Mouse (Mus musculus) limb, embryonic 11.5 days (tissue): ENCODE data around the gene Gna13. TPM values are rescaled to one million over a fixed set of nuclear protein-coding genes. Genes with fewer than 3 reads are reported as not detected.

Experiments used
- ATAC-seq: fragments of 200-750 bp; cut with Nextera tagmentation; 2 replicates; pipeline ENCODE4 v1.8.0; 2017; ENCODE audit warnings: low read depth; ENCODE audit not compliant: insufficient number of reproducible peaks, low FRiP score, low TSS enrichment
- DNase-seq: peaks from one replicate; pipeline ENCODE4 v3.0.0-alpha.2; 2015; ENCODE audit warnings: low spot score
- H3K27ac ChIP-seq: fragments of 300-500 bp; sonication (generic); replicated peaks from 2 replicates; pipeline ENCODE4 v1.5.1; 2014; ENCODE audit warnings: low read depth, mild to moderate bottlenecking, low read length
- H3K27me3 ChIP-seq: fragments of 300-500 bp; sonication (generic); 2 replicates; pipeline ENCODE4 v1.6.1; 2014; ENCODE audit warnings: mild to moderate bottlenecking, low read length, mixed read lengths; ENCODE audit not compliant: control insufficient read depth, insufficient read depth
- H3K36me3 ChIP-seq: fragments of 300-500 bp; sonication (generic); 2 replicates; pipeline ENCODE4 v1.6.1; 2014; ENCODE audit warnings: mild to moderate bottlenecking, low read length, moderate library complexity, mixed read lengths; ENCODE audit not compliant: control insufficient read depth, insufficient read depth
- H3K4me1 ChIP-seq: fragments of 300-500 bp; sonication (generic); 2 replicates; pipeline ENCODE4 v1.6.1; 2014; ENCODE audit warnings: low read length, mixed read lengths; ENCODE audit not compliant: control insufficient read depth, insufficient read depth
- H3K4me2 ChIP-seq: fragments of 300-500 bp; sonication (generic); 2 replicates; pipeline ENCODE4 v1.6.1; 2014; ENCODE audit warnings: low read depth, mild to moderate bottlenecking, moderate library complexity; ENCODE audit not compliant: severe bottlenecking
- H3K4me3 ChIP-seq: fragments of 300-500 bp; sonication (generic); 2 replicates; pipeline ENCODE4 v1.5.1; 2014; ENCODE audit warnings: low read depth, low read length
- H3K9ac ChIP-seq: fragments of 300-500 bp; sonication (generic); 2 replicates; pipeline ENCODE4 v1.6.1; 2014; ENCODE audit warnings: mild to moderate bottlenecking, low read length
- H3K9me3 ChIP-seq: fragments of 300-500 bp; sonication (generic); 2 replicates; pipeline ENCODE4 v1.6.1; 2016; ENCODE audit warnings: low read length; ENCODE audit not compliant: control insufficient read depth
- WGBS: fragments of 180-500 bp; shearing (Covaris S2); extraction: QIAGEN DNeasy Blood & Tissue Kit; methylation state at CpG from one replicate; pipeline ENCODE4 v1.1.7; 2014; 5-methylcytosine and 5-hydroxymethylcytosine counted together
- polyA plus RNA-seq: library from polyadenylated mRNA; unstranded; fragments of >200 nt; fragmentation: Nextera tagmentation; extraction: Ambion mirVana; gene quantifications from 2 replicates; pipeline ENCODE4 v1.2.1, GENCODE M21; 2014

The Gna13 gene
- polyA plus RNA-seq, 1 experiment from 2014 or later: 25.4 TPM

- H3K27me3 ChIP-seq: no peaks in the 10 kb centered on the region
- DNase-seq (no peak), ATAC-seq (no peak)
- H3K36me3 ChIP-seq: no peaks in the 10 kb centered on the region; the same call in 1 of the 2 replicates
- no peak overlapping the region for H3K27ac ChIP-seq
- H3K4me3 ChIP-seq: no peak overlapping the region
- no peak overlapping the region for H3K4me2 ChIP-seq
- H3K4me1 ChIP-seq: peaks cover 6% of the 10 kb centered on the region
- H3K9ac ChIP-seq: no peak overlapping the region
- no peaks in the 10 kb centered on the region for H3K9me3 ChIP-seq
- 90% methylated on average over 3 of the region's 3 CpGs for WGBS
These were observed 6.5 kb downstream of the Gna13 start for GRCm38 (mm10) chr11:109369026-109369637.

GRCm38 (mm10) chr11:109375412-109375811, 12.8 kb downstream of the Gna13 start:
- H3K27ac ChIP-seq: no peak overlapping the region
- no peaks in the 10 kb centered on the region; the same call in 1 of the 2 replicates for H3K36me3 ChIP-seq
- DNase-seq (no peak), ATAC-seq (no peak)
- H3K4me3 ChIP-seq: no peak overlapping the region
- 58% methylated on average over 7 of the region's 7 CpGs for WGBS
- no peak overlapping the region for H3K4me2 ChIP-seq
- H3K27me3 ChIP-seq: no peaks in the 10 kb centered on the region
- H3K9me3 ChIP-seq: no peaks in the 10 kb centered on the region
- H3K9ac ChIP-seq: no peak overlapping the region
- peaks cover 18% of the 10 kb centered on the region for H3K4me1 ChIP-seq

- Histone ChIP-seq H3K27ac (peak overlapping the region; percentile 47; the same call in 1 of the 2 replicates), H3K9ac (no peak overlapping the region), H3K4me1 (peaks cover 18% of the 10 kb centered on the region), H3K4me2 (no peak overlapping the region), H3K4me3 (no peak overlapping the region), H3K27me3 (no peaks in the 10 kb centered on the region), H3K36me3 (no peaks in the 10 kb centered on the region; the same call in 1 of the 2 replicates), H3K9me3 (no peaks in the 10 kb centered on the region)
- ATAC-seq: no peak
- DNase-seq: peak; percentile 42
- WGBS: 32% methylated on average over 7 of the region's 7 CpGs
These were observed 14.0 kb downstream of the Gna13 start for GRCm38 (mm10) chr11:109376484-109377143.

- Histone ChIP-seq H3K4me1 (peaks cover 18% of the 10 kb centered on the region), H3K27ac (no peak overlapping the region), H3K4me3 (no peak overlapping the region), H3K27me3 (no peaks in the 10 kb centered on the region), H3K36me3 (no peaks in the 10 kb centered on the region; the same call in 1 of the 2 replicates), H3K9ac (no peak overlapping the region), H3K4me2 (no peak overlapping the region), H3K9me3 (no peaks in the 10 kb centered on the region)
- DNase-seq (no peak), ATAC-seq (0 out of 2 replicates have a peak, but pooled peaks have one; percentile 51)
- 41% methylated on average over 10 of the region's 10 CpGs for WGBS
These were observed 14.8 kb downstream of the Gna13 start for GRCm38 (mm10) chr11:109377477-109377876.

- Histone ChIP-seq H3K9me3 (no peaks in the 10 kb centered on the region), H3K9ac (no peak overlapping the region), H3K36me3 (no peaks in the 10 kb centered on the region; the same call in 1 of the 2 replicates), H3K27ac (no peak overlapping the region), H3K4me1 (peaks cover 18% of the 10 kb centered on the region), H3K27me3 (no peaks in the 10 kb centered on the region), H3K4me3 (no peak overlapping the region), H3K4me2 (no peak overlapping the region)
- ATAC-seq (no peak), DNase-seq (no peak)
- WGBS: 79% methylated on average over 7 of the region's 7 CpGs
These were observed 15.4 kb downstream of the Gna13 start for GRCm38 (mm10) chr11:109378051-109378450.

GRCm38 (mm10) chr11:109380662-109381061, 18.0 kb downstream of the Gna13 start:
- Histone ChIP-seq H3K4me2 (no peak overlapping the region), H3K27ac (no peak overlapping the region), H3K9me3 (no peaks in the 10 kb centered on the region), H3K4me3 (no peak overlapping the region), H3K36me3 (no peaks in the 10 kb centered on the region), H3K27me3 (no peaks in the 10 kb centered on the region), H3K4me1 (peaks cover 18% of the 10 kb centered on the region), H3K9ac (no peak overlapping the region)
- no peak for ATAC-seq
- WGBS: 85% methylated on average over 5 of the region's 5 CpGs
- no peak for DNase-seq

- ATAC-seq (no peak), DNase-seq (no peak)
- Histone ChIP-seq H3K4me2 (no peak overlapping the region), H3K9me3 (no peaks in the 10 kb centered on the region), H3K4me3 (no peak overlapping the region), H3K9ac (no peak overlapping the region), H3K27ac (no peak overlapping the region), H3K4me1 (no peaks in the 10 kb centered on the region), H3K27me3 (no peaks in the 10 kb centered on the region), H3K36me3 (no peaks in the 10 kb centered on the region)
- 94% methylated on average over 8 of the region's 8 CpGs for WGBS
These were observed 22.7 kb downstream of the Gna13 start for GRCm38 (mm10) chr11:109385296-109385695.

- Histone ChIP-seq H3K27ac (no peak overlapping the region), H3K9me3 (no peaks in the 10 kb centered on the region), H3K27me3 (no peaks in the 10 kb centered on the region), H3K4me1 (no peaks in the 10 kb centered on the region), H3K4me2 (no peak overlapping the region), H3K36me3 (no peaks in the 10 kb centered on the region), H3K4me3 (no peak overlapping the region), H3K9ac (no peak overlapping the region)
- ATAC-seq: no peak
- 88% methylated on average over 5 of the region's 5 CpGs for WGBS
- no peak for DNase-seq
These were observed 26.4 kb downstream of the Gna13 start for GRCm38 (mm10) chr11:109389046-109389445.
